Mouse (Mus musculus) neutrophil, adult 59 days (primary cell): ENCODE data around the gene Scgb1b7. TPM values are rescaled to one million over a fixed set of nuclear protein-coding genes. Genes with fewer than 3 reads are reported as not detected.

Experiments
- total RNA-seq, 2 experiments: library from RNA; stranded (reverse); gene quantifications; 1 replicate in 1 of 2; 2 replicates in 1 of 2; pipeline ENCODE4 v1.2.4; 2023

The Scgb1b7 gene
- total RNA-seq = not detected

DNA sequence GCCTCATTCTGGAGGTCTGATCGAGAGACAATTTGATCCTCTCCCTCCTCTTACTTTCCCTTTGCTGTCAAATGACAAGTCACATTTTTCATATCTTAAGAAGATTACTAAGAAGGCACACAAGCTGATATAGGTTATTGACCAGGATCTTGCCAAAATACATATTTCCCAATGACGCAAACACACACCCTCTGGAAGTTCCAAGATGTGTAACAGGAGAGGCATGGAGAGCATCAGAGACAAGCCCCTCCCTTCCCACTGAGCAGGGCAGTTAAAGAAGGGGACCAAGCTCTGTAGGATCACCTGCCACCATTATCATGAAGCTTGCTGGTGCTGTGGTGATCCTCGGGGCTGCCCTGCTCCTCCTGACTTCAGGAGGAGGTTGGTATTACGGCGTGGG is at the start of gene Scgb1b7:
Scgb1b7 (plus strand) TSS at position 301 of the 400 bp plus-strand sequence.

DNA sequence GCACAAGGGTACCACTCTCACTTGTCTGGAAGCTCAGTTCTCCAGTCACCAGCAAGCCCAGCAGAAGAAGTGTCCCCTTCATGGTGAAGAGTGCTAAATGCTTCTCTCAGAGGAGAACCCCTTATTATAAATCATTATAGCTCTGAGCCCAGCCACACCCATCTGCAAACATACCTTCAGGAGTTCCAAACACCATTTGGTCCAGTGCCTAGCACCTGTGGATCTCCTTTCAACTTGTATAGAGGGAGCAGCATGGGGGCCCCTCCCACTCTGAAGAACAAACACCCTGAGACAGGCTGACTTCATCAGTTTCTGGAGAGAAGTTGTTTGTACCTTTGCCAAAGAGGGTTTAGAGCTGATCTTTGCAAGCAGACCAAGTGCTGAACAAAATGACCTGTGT is 6.8 kb upstream of the Scgb1b7 start, which contains the start of gene Scgb2b7:
Scgb2b7 (minus strand) TSS at position 101 of the 400 bp plus-strand sequence.

Other genes with a start within 250 kb of the Scgb1b7 start
- gene Scgb2b7, start 6.9 kb upstream of the Scgb1b7 start, total RNA-seq = not detected